In the genomic region with DNA sequence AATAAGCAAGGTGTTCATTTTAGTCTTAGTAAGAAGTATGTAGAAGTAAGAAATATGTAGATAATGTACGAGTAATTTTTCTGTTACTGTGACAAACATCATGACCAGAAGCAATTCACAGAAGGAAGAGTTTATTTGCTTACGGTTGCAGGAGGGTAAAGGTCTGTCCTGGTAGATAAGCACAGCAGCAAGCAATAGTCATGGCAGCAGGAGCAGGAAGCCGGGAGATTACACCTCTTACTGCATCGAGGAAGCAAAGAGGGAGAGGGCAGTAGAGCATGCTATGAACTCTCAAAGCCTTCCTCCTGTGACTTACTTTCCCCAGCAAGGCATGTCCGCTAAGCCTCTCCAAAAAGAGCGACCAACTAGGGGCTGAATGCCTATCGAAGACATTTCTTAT, we compare ENCODE assay signal across 22 mouse cellular contexts.
DNase-seq lines count a peak whose midpoint lies in the region; ATAC-seq and TF ChIP-seq lines count a peak whose summit lies in the region.
"Had no signal": no experiment of that assay in that cellular context is flagged by ENCODE, and none has a peak within 500 bp of the region (broad histone marks: within the 10 kb centered on the region; RNA-seq: fewer than 3 reads in every experiment).

No protein-coding gene starts in this region.

- no peaks in the 10 kb centered on the region for H3K36me3 ChIP-seq in liver, embryonic 11.5 days (ENCODE audit: control insufficient read depth, insufficient read depth, low read length)
- H3K36me3 ChIP-seq in liver, embryonic 12.5 days: no peaks in the 10 kb centered on the region
- H3K36me3 ChIP-seq in small intestine, adult 2 months (ENCODE audit: control insufficient read depth, insufficient read depth, low read length): no peaks in the 10 kb centered on the region
- H3K36me3 ChIP-seq: forebrain, embryonic 15.5 days; heart, embryonic 15.5 days; hindbrain, embryonic 15.5 days; limb, embryonic 10.5 days; liver, embryonic 15.5 days; neural tube, embryonic 15.5 days; stomach, embryonic 15.5 days had no signal

- no peak for DNase-seq in liver, embryonic 11.5 days (ENCODE audit: low spot score)
- DNase-seq in liver: no peak
- DNase-seq in layer of hippocampus, adult 8-10 months (ENCODE audit: low spot score in 2 of 2): no peak
- no peak for DNase-seq in layer of hippocampus, adult 18-20 months (ENCODE audit: low spot score in 2 of 2)
- DNase-seq in thymus, postnatal 36 days: no peak
- DNase-seq: B cell, adult 2 months; kidney, adult 11 months; right cerebral cortex, adult 18-20 months; thymus, adult 2 months had no signal

- 54% methylated on average over 7 of the region's 7 CpGs for WGBS in liver, embryonic 11.5 days
- WGBS in liver, embryonic 12.5 days (ENCODE audit: insufficient replicate concordance): 44% methylated on average over 7 of the region's 7 CpGs
- WGBS in small intestine, adult 2 months: 46% methylated on average over 7 of the region's 7 CpGs

- H3K4me2 ChIP-seq in liver, embryonic 11.5 days: no peak overlapping the region
- no peak overlapping the region for H3K4me2 ChIP-seq in liver, embryonic 12.5 days
- H3K4me2 ChIP-seq: forebrain, embryonic 15.5 days; hindbrain, embryonic 15.5 days; liver, embryonic 15.5 days; midbrain, embryonic 11.5 days; neural tube, embryonic 15.5 days; stomach, embryonic 15.5 days had no signal

- no peak for TF ChIP-seq CTCF in small intestine, adult 2 months (IDR thresholded peaks at IDR 0.05; ENCODE audit: extremely low read depth, insufficient read length, insufficient replicate concordance, low read depth, low read length)

- ATAC-seq in liver, embryonic 11.5 days (replicated peaks; ENCODE audit: low FRiP score): peak; percentile 75
- peak; percentile 56; the same call in 1 of the 2 replicates for ATAC-seq in common myeloid progenitor, adult 5-6 weeks (replicated peaks; ENCODE audit: low read depth, poor library complexity, severe bottlenecking)
- peak; percentile 74; the same call in 1 of the 2 replicates for ATAC-seq in liver, embryonic 12.5 days

- no peak overlapping the region for H3K9ac ChIP-seq in liver, embryonic 11.5 days (ENCODE audit: low read depth, low read length)
- H3K9ac ChIP-seq in liver, embryonic 12.5 days: no peak overlapping the region
- H3K9ac ChIP-seq: forebrain, embryonic 15.5 days; heart, embryonic 15.5 days; hindbrain, embryonic 15.5 days; liver, embryonic 15.5 days; neural tube, embryonic 15.5 days; stomach, embryonic 15.5 days had no signal

- no peak overlapping the region for H3K4me3 ChIP-seq in liver, embryonic 11.5 days (ENCODE audit: low read depth, low read length)
- no peak overlapping the region for H3K4me3 ChIP-seq in liver, embryonic 12.5 days
- no peak overlapping the region for H3K4me3 ChIP-seq in small intestine, adult 2 months (ENCODE audit: low read depth, low read length)
- H3K4me3 ChIP-seq: forebrain, embryonic 15.5 days; heart, embryonic 15.5 days; hindbrain, embryonic 15.5 days; limb, embryonic 10.5 days; liver, embryonic 15.5 days; neural tube, embryonic 15.5 days; stomach, embryonic 15.5 days had no signal

- H3K4me1 ChIP-seq in liver, embryonic 11.5 days (replicated peaks; ENCODE audit: control insufficient read depth, insufficient read depth, low read length): no peaks in the 10 kb centered on the region; the same call in 1 of the 2 replicates
- H3K4me1 ChIP-seq in liver, embryonic 12.5 days: peaks cover 14% of the 10 kb centered on the region
- peaks cover 11% of the 10 kb centered on the region; the same call in 1 of the 2 replicates for H3K4me1 ChIP-seq in small intestine, adult 2 months (ENCODE audit: control insufficient read depth, insufficient read depth, insufficient read length, low read length)
- H3K4me1 ChIP-seq: forebrain, embryonic 15.5 days; hindbrain, embryonic 15.5 days; liver, embryonic 15.5 days; neural tube, embryonic 15.5 days; stomach, embryonic 15.5 days had no signal

- no peaks in the 10 kb centered on the region for H3K9me3 ChIP-seq in liver, embryonic 11.5 days (ENCODE audit: control insufficient read depth, low read length)
- no peaks in the 10 kb centered on the region for H3K9me3 ChIP-seq in liver, embryonic 12.5 days (replicated peaks)
- H3K9me3 ChIP-seq: forebrain, embryonic 15.5 days; heart, embryonic 15.5 days; hindbrain, embryonic 15.5 days; limb, embryonic 10.5 days; liver, embryonic 15.5 days; neural tube, embryonic 15.5 days; stomach, embryonic 15.5 days had no signal

- TF ChIP-seq POLR2A in small intestine, adult 2 months (IDR thresholded peaks at IDR 0.05; ENCODE audit: low read depth, low read length): no peak

- no peak overlapping the region for H3K27ac ChIP-seq in liver, embryonic 11.5 days (ENCODE audit: low read depth, low read length)
- H3K27ac ChIP-seq in liver, embryonic 12.5 days: no peak overlapping the region
- peak overlapping the region; percentile 37 for H3K27ac ChIP-seq in small intestine, adult 2 months (ENCODE audit: insufficient read depth, low read depth, low read length)
- H3K27ac ChIP-seq: forebrain, embryonic 15.5 days; heart, embryonic 15.5 days; hindbrain, embryonic 15.5 days; limb, embryonic 10.5 days; liver, embryonic 15.5 days; macrophage; neural tube, embryonic 15.5 days; stomach, embryonic 15.5 days had no signal

- H3K27me3 ChIP-seq in liver, embryonic 11.5 days (replicated peaks; ENCODE audit: control insufficient read depth, insufficient read depth, low read length): no peaks in the 10 kb centered on the region
- no peaks in the 10 kb centered on the region for H3K27me3 ChIP-seq in liver, embryonic 12.5 days (replicated peaks)
- no peaks in the 10 kb centered on the region for H3K27me3 ChIP-seq in small intestine, adult 2 months (ENCODE audit: control insufficient read depth, insufficient read depth, low read length)
- H3K27me3 ChIP-seq: CH12.LX; forebrain, embryonic 15.5 days; heart, embryonic 15.5 days; hindbrain, embryonic 15.5 days; liver, embryonic 15.5 days; neural tube, embryonic 15.5 days; stomach, embryonic 15.5 days had no signal
